Comparison of ENCODE assay signal across 8 mouse cellular contexts in genomic region chr5:35756997-35757638, GRCm38 (mm10). TPM values are rescaled to one million over a fixed set of nuclear protein-coding genes. Genes with fewer than 3 reads are reported as not detected.
DNase-seq lines count a peak whose midpoint lies in the region; ATAC-seq and TF ChIP-seq lines count a peak whose summit lies in the region.

No protein-coding gene starts in this region.

- TF ChIP-seq CTCF in testis, adult 2 months (IDR thresholded peaks at IDR 0.05; ENCODE audit: control insufficient read depth, insufficient read depth, insufficient replicate concordance, low read depth, low read length) = no peak
- no peak for TF ChIP-seq CTCF in stomach, postnatal 0 days (IDR thresholded peaks at IDR 0.05; ENCODE audit: low read depth)

- H3K27ac ChIP-seq in testis, adult 2 months (ENCODE audit: control insufficient read depth, insufficient read depth, low read depth, low read length) = no peak overlapping the region
- no peak overlapping the region for H3K27ac ChIP-seq in heart, embryonic 16.5 days (ENCODE audit: low read length)
- H3K27ac ChIP-seq in midbrain, embryonic 12.5 days (replicated peaks) = 0 out of 2 replicates have a peak overlapping the region, but pooled peaks have one; percentile 36
- H3K27ac ChIP-seq in stomach, postnatal 0 days (replicated peaks) = no peak overlapping the region

- H3K9ac ChIP-seq in heart, embryonic 16.5 days (ENCODE audit: low read length) = peak overlapping the region; percentile 39; the same call in 1 of the 2 replicates
- peak overlapping the region; percentile 35; the same call in 1 of the 2 replicates for H3K9ac ChIP-seq in midbrain, embryonic 12.5 days (replicated peaks)
- H3K9ac ChIP-seq in stomach, postnatal 0 days (ENCODE audit: low read length) = no peak overlapping the region

- 15% methylated on average over 26 of the region's 26 CpGs for WGBS in heart, embryonic 16.5 days
- WGBS in midbrain, embryonic 12.5 days = 7% methylated on average over 25 of the region's 26 CpGs
- 13% methylated on average over 26 of the region's 26 CpGs for WGBS in stomach, postnatal 0 days

- H3K9me3 ChIP-seq in heart, embryonic 16.5 days (replicated peaks; ENCODE audit: control insufficient read depth, low read length) = no peaks in the 10 kb centered on the region
- H3K9me3 ChIP-seq in midbrain, embryonic 12.5 days = no peaks in the 10 kb centered on the region
- no peaks in the 10 kb centered on the region for H3K9me3 ChIP-seq in stomach, postnatal 0 days (ENCODE audit: control insufficient read depth, low read length)

- H3K4me3 ChIP-seq in testis, adult 2 months (ENCODE audit: control insufficient read depth, low read depth, low read length) = peak overlapping the region; percentile 50
- H3K4me3 ChIP-seq in heart, embryonic 16.5 days (ENCODE audit: low read length) = peak overlapping the region; percentile 78
- peak overlapping the region; percentile 57 for H3K4me3 ChIP-seq in midbrain, embryonic 12.5 days
- peak overlapping the region; percentile 57 for H3K4me3 ChIP-seq in stomach, postnatal 0 days (ENCODE audit: low read depth, low read length)

- no peaks in the 10 kb centered on the region for H3K27me3 ChIP-seq in testis, adult 2 months (ENCODE audit: control insufficient read depth, insufficient read depth, low read length)
- peaks cover 28% of the 10 kb centered on the region for H3K27me3 ChIP-seq in heart, embryonic 16.5 days (ENCODE audit: control insufficient read depth, insufficient read depth, low read length)
- H3K27me3 ChIP-seq in midbrain, embryonic 12.5 days = peaks cover 67% of the 10 kb centered on the region
- H3K27me3 ChIP-seq in stomach, postnatal 0 days (ENCODE audit: control insufficient read depth, insufficient read depth, low read length) = no peaks in the 10 kb centered on the region

- DNase-seq in testis, postnatal 10 days (ENCODE audit: low spot score) = no peak
- peak; percentile 90 for DNase-seq in cerebellum, adult 9-11 months
- peak; percentile 72 to 85 for DNase-seq in left cerebral cortex, adult 8-10 months (ENCODE audit: low spot score in 2 of 2)
- DNase-seq in stomach, postnatal 0 days (ENCODE audit: low spot score) = peak; percentile 65
- no peak for DNase-seq in gastrocnemius, adult 18-20 months (ENCODE audit: low spot score)

- peaks cover 14% of the 10 kb centered on the region for H3K4me1 ChIP-seq in testis, adult 2 months (ENCODE audit: control insufficient read depth, insufficient read depth, low read length)
- H3K4me1 ChIP-seq in heart, embryonic 16.5 days (ENCODE audit: control insufficient read depth, insufficient read depth, low read length) = peaks cover 5% of the 10 kb centered on the region; the same call in 1 of the 2 replicates
- peaks cover 13% of the 10 kb centered on the region for H3K4me1 ChIP-seq in midbrain, embryonic 12.5 days
- peaks cover 4% of the 10 kb centered on the region; the same call in 1 of the 2 replicates for H3K4me1 ChIP-seq in stomach, postnatal 0 days (replicated peaks; ENCODE audit: control insufficient read depth, insufficient read depth)

- TF ChIP-seq POLR2A in testis, adult 2 months (IDR thresholded peaks at IDR 0.05; ENCODE audit: control insufficient read depth, low read depth, low read length) = no peak

- no peaks in the 10 kb centered on the region for H3K36me3 ChIP-seq in testis, adult 2 months (ENCODE audit: control insufficient read depth, insufficient read depth, low read length)
- no peaks in the 10 kb centered on the region for H3K36me3 ChIP-seq in heart, embryonic 16.5 days (ENCODE audit: control insufficient read depth, insufficient read depth)
- no peaks in the 10 kb centered on the region for H3K36me3 ChIP-seq in midbrain, embryonic 12.5 days
- H3K36me3 ChIP-seq in stomach, postnatal 0 days (ENCODE audit: control insufficient read depth, insufficient read depth, low read length) = no peaks in the 10 kb centered on the region

- no peak for ATAC-seq in heart, embryonic 16.5 days (replicated peaks; ENCODE audit: extremely low read depth, insufficient read depth, low FRiP score)
- ATAC-seq in midbrain, embryonic 12.5 days (ENCODE audit: low FRiP score, low read depth) = peak; percentile 34
- peak; percentile 57 for ATAC-seq in stomach, postnatal 0 days (ENCODE audit: low FRiP score, low TSS enrichment)

- H3K4me2 ChIP-seq in heart, embryonic 16.5 days (ENCODE audit: low read depth, low read length) = peak overlapping the region; percentile 100
- H3K4me2 ChIP-seq in midbrain, embryonic 12.5 days (replicated peaks) = peak overlapping the region; percentile 98
- peak overlapping the region; percentile 98 for H3K4me2 ChIP-seq in stomach, postnatal 0 days (replicated peaks; ENCODE audit: low read depth)

- TF ChIP-seq EP300 in stomach, postnatal 0 days (optimal IDR thresholded peaks at IDR 0.05) = no peak

RNA-seq across cellular contexts. Expression of gene Ablim2, which starts 0.6 kb away (rescaled TPM):
- 1.2 and 1.7 TPM in 2 replicates for polyA plus RNA-seq in testis, adult 2 months (2012; rRNA removed)
- 4.7 and 7.3 TPM in 2 replicates for polyA plus RNA-seq in heart, embryonic 16.5 days (2015; fragmentation: Nextera tagmentation; extraction: Ambion mirVana)
- 100 to 1,000 TPM; 168 to 199 (median 195) TPM for total RNA-seq in left cerebral cortex, adult 8-10 months (2022)
- 1.1 and 1.2 TPM in 2 replicates for polyA plus RNA-seq in midbrain, embryonic 12.5 days (2016; fragmentation: Nextera tagmentation; extraction: Ambion mirVana)
- 1.3 and 1.5 TPM in 2 replicates for polyA plus RNA-seq in stomach, postnatal 0 days (2015; fragmentation: Nextera tagmentation; extraction: Ambion mirVana)
- total RNA-seq in gastrocnemius, adult 18-20 months (2021) = 10 to 100 TPM; 35.0 to 45.0 TPM

RNA-seq across cellular contexts. Expression of gene Sh3tc1, which starts 17.3 kb away (rescaled TPM):
- polyA plus RNA-seq in testis, adult 2 months (2012; rRNA removed) = 0.59 and 0.72 TPM in 2 replicates
- 8.3 and 10.0 TPM in 2 replicates for polyA plus RNA-seq in heart, embryonic 16.5 days (2015; fragmentation: Nextera tagmentation; extraction: Ambion mirVana)
- total RNA-seq in left cerebral cortex, adult 8-10 months (2022) = 1 to 10 TPM; 1.6 to 5.9 (median 3.3) TPM
- polyA plus RNA-seq in midbrain, embryonic 12.5 days (2016; fragmentation: Nextera tagmentation; extraction: Ambion mirVana) = 3.2 and 3.5 TPM in 2 replicates
- polyA plus RNA-seq in stomach, postnatal 0 days (2015; fragmentation: Nextera tagmentation; extraction: Ambion mirVana) = 2.8 and 3.2 TPM in 2 replicates
- total RNA-seq in gastrocnemius, adult 18-20 months (2021) = 1 to 10 TPM; 2.1 to 3.9 TPM

Comparison
In these comparisons a context has a peak if more than half of its experiments do, and no peak if none do; other contexts are left out.
1. DNase-seq: peak in cerebellum, adult 9-11 months (single experiment), left cerebral cortex, adult 8-10 months (2 of 2) and stomach, postnatal 0 days (single experiment); none in testis, postnatal 10 days (single experiment) and gastrocnemius, adult 18-20 months (single experiment).
2. Peak in every context shown above with its lines, with median percentiles within 50 percentile points of each other: H3K4me3 ChIP-seq and H3K4me2 ChIP-seq.